Comparison of ENCODE assay signal across 25 mouse cellular contexts in genomic region chr12:55003843-55004242, GRCm38 (mm10). TPM values are rescaled to one million over a fixed set of nuclear protein-coding genes. Genes with fewer than 3 reads are reported as not detected.
"Had no signal": no experiment of that assay in that cellular context is flagged by ENCODE, and none has a peak within 500 bp of the region (broad histone marks: within the 10 kb centered on the region; RNA-seq: fewer than 3 reads in every experiment).

No protein-coding gene starts in this region.

- DNase-seq: liver, postnatal 0 days; lung, adult 2 months; lung, postnatal 14 days; lung, postnatal 36 days; right cerebral cortex, postnatal 14 days; thymus, adult 18-20 months; thymus, postnatal 14 days; thymus, postnatal 36 days had no signal

- H3K4me1 ChIP-seq: midbrain, embryonic 13.5 days; midbrain, embryonic 15.5 days; neural tube, embryonic 12.5 days had no signal

- H3K36me3 ChIP-seq: lung, embryonic 15.5 days; midbrain, embryonic 13.5 days; midbrain, embryonic 15.5 days; neural tube, embryonic 12.5 days had no signal

- H3K9ac ChIP-seq: liver, postnatal 0 days; lung, embryonic 15.5 days; midbrain, embryonic 13.5 days; midbrain, embryonic 15.5 days; neural tube, embryonic 12.5 days had no signal

- ATAC-seq: liver, postnatal 0 days; lung, postnatal 0 days; midbrain, embryonic 13.5 days; midbrain, embryonic 15.5 days had no signal

- H3K27me3 ChIP-seq: lung, embryonic 15.5 days; megakaryocyte, embryonic 14.5 days; midbrain, embryonic 13.5 days; midbrain, embryonic 15.5 days; neural tube, embryonic 12.5 days had no signal

- H3K4me2 ChIP-seq: lung, embryonic 15.5 days; midbrain, embryonic 11.5 days; midbrain, embryonic 13.5 days; midbrain, embryonic 15.5 days; neural tube, embryonic 12.5 days had no signal

- H3K4me3 ChIP-seq: lung, embryonic 15.5 days; megakaryocyte, embryonic 14.5 days; midbrain, embryonic 13.5 days; midbrain, embryonic 15.5 days; neural tube, embryonic 12.5 days had no signal

- H3K27ac ChIP-seq: lung, embryonic 15.5 days; macrophage; midbrain, embryonic 13.5 days; midbrain, embryonic 15.5 days; neural tube, embryonic 12.5 days had no signal

- H3K9me3 ChIP-seq: lung, embryonic 15.5 days; midbrain, embryonic 13.5 days; midbrain, embryonic 15.5 days; neural tube, embryonic 12.5 days had no signal

RNA-seq across cellular contexts. Expression of gene Gm20403, which starts 17.5 kb away (rescaled TPM):
- total RNA-seq: megakaryocyte progenitor cell, adult 5-6 weeks; midbrain, postnatal 0 days; monocyte, adult 5-6 weeks; neutrophil, adult 5-6 weeks had no signal
- polyA plus RNA-seq: lung, adult 2 months; lung, embryonic 15.5 days; lung, postnatal 0 days; macrophage; midbrain, embryonic 11.5 days; midbrain, embryonic 13.5 days; midbrain, embryonic 15.5 days; midbrain, postnatal 0 days; neural tube, embryonic 12.5 days; neural tube, embryonic 14.5 days; spleen, adult 2 months; stomach, embryonic 14.5 days; stomach, embryonic 16.5 days; thymus, postnatal 0 days had no signal
